Mouse (Mus musculus) midbrain, embryonic 10.5 days (tissue): ENCODE measurements around the gene 4930470P17Rik. TPM values are rescaled to one million over a fixed set of nuclear protein-coding genes. Genes with fewer than 3 reads are reported as not detected.
"Not testable (repeated sequence)": the region's sequence is repeated elsewhere in the genome, so short reads cannot be mapped to it uniquely, and the experiment has no call there.

Experiments used
- DNase-seq: peaks from one replicate; pipeline ENCODE4 v3.0.0-alpha.2; 2017; ENCODE audit warnings: low spot score
- H3K27ac ChIP-seq: fragments of 300-500 bp; sonication (generic); replicated peaks from 2 replicates; pipeline ENCODE4 v1.5.1; 2016; ENCODE audit warnings: mild to moderate bottlenecking
- H3K27me3 ChIP-seq: fragments of 300-500 bp; sonication (generic); 2 replicates; pipeline ENCODE4 v1.6.1; 2016; ENCODE audit warnings: low read depth, mild to moderate bottlenecking; ENCODE audit not compliant: poor library complexity, severe bottlenecking
- H3K36me3 ChIP-seq: fragments of 300-500 bp; sonication (generic); 2 replicates; pipeline ENCODE4 v1.6.1; 2016; ENCODE audit warnings: mild to moderate bottlenecking, moderate library complexity
- H3K4me1 ChIP-seq: fragments of 300-500 bp; sonication (generic); 2 replicates; pipeline ENCODE4 v1.6.1; 2016
- H3K4me3 ChIP-seq: fragments of 300-500 bp; sonication (generic); 2 replicates; pipeline ENCODE4 v1.5.1; 2016; ENCODE audit warnings: mild to moderate bottlenecking, moderate library complexity
- H3K9me3 ChIP-seq: fragments of 300-500 bp; sonication (generic); replicated peaks from 2 replicates; pipeline ENCODE4 v1.6.1; 2016; ENCODE audit warnings: mild to moderate bottlenecking
- WGBS: fragments of 180-500 bp; shearing (Covaris S2); methylation state at CpG from one replicate; pipeline ENCODE4 v1.1.7; 2016; 5-methylcytosine and 5-hydroxymethylcytosine counted together
- polyA plus RNA-seq: library from polyadenylated mRNA; unstranded; fragments of >200 nt; fragmentation: Nextera tagmentation; extraction: Ambion mirVana; gene quantifications from 2 replicates; pipeline ENCODE4 v1.2.1, GENCODE M21; 2016

Gene 4930470P17Rik
- not detected in 2 replicates for polyA plus RNA-seq

DNA sequence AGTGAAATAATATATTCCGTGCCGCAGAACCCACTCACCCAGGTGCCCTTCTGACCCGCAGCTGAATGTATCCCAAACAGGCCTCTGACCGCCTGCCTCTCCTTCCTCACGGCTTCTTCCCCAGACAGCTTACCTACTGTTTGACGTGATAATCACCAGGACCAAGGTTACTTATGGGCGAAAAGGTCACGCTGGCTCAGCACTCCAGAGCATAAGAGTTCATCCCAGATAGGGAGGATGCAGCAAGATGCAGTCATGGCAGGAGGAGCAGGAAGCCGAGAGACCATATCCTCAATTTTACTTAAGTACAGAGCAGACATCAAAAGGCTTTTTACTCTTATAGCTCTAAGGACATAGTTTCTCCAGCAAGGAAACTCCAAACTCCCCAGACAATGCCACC is at the start of gene 4930470P17Rik:
TSS of gene 4930470P17Rik (minus strand) at position 101 of the 400 bp plus-strand sequence.
- no peaks in the 10 kb centered on the region for H3K36me3 ChIP-seq
- WGBS = 84% methylated on average over 9 of the region's 9 CpGs
- no peak within 1 kb of the TSS for H3K27ac ChIP-seq
- H3K9me3 ChIP-seq = no peaks in the 10 kb centered on the region
- no peak for DNase-seq
- peaks cover 4% of the 10 kb centered on the region; the same call in 1 of the 2 replicates for H3K4me1 ChIP-seq
- no peaks in the 10 kb centered on the region for H3K27me3 ChIP-seq
- no peak within 1 kb of the TSS for H3K4me3 ChIP-seq

DNA sequence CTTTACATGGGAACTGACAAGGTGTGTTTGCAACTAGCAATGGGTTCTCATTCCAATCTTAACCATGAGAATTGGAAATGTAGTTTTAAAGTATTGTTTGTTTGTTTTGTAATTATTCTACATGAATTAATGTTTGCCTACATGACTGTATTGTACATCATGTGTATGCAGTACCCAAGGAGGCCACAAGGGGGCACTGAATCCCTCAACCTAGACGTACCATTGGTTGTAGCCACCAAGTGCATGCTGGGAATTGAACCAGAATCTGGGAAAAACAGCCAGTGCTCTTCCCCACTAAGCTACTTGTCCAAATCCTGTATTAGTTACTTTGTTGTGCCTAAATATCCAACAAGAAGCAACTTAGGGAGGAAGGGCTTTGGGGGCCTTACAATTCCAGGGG is 49.7 kb upstream of the 4930470P17Rik start:
- no peak for DNase-seq
- 86% methylated on average over 1 of the region's 1 CpGs for WGBS
- no peak overlapping the region for H3K27ac ChIP-seq
- H3K4me3 ChIP-seq = no peak overlapping the region
- H3K4me1 ChIP-seq = peaks cover 32% of the 10 kb centered on the region
- H3K27me3 ChIP-seq = no peaks in the 10 kb centered on the region
- peaks cover 4% of the 10 kb centered on the region; the same call in 1 of the 2 replicates for H3K9me3 ChIP-seq
- H3K36me3 ChIP-seq = no peaks in the 10 kb centered on the region

DNA sequence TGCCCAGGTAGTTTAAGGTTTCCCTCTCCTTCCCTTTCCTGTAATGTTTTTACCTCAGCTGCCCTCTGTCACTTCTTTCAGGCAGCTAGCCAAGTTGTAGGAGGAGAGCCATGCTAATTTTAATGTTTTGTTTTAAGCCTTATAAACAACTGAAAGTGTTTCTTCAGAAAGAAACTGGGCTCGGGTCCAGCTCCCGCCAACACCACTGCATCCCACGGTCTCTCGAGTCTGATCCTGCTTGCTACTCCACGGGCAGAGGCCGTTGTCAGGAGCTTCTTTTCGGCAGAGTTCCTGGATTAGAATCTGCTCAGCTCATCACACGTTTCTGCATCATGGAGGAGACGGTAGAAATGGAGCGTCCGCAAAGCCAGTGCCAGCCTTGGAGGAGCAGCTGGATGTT is 46.7 kb upstream of the 4930470P17Rik start:
- Histone ChIP-seq H3K4me1 (peaks cover 10% of the 10 kb centered on the region), H3K27me3 (no peaks in the 10 kb centered on the region), H3K4me3 (no peak overlapping the region), H3K9me3 (peaks cover 4% of the 10 kb centered on the region; the same call in 1 of the 2 replicates), H3K36me3 (no peaks in the 10 kb centered on the region), H3K27ac (no peak overlapping the region)
- DNase-seq = no peak
- WGBS = 94% methylated on average over 11 of the region's 11 CpGs

DNA sequence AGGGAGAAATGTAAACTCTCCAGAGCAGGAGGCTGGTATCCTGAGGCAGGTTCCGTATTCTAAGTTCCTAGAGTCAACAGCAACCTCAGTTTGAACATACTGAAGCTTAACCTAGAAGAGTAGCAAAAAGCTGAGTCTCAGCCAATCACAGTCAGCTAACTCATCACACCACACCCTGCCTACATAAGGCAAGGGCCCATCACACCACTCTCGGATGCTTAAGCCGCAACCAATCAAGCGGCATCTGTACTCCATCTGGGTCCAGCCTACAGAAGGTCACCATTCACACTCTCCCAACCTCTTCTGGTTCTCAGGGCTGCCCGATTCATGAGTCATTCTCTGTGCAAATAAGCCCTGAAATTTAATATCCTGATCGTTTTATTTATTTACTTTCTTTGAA is 44.4 kb upstream of the 4930470P17Rik start:
- Histone ChIP-seq H3K27me3 (no peaks in the 10 kb centered on the region), H3K4me3 (no peak overlapping the region), H3K4me1 (peaks cover 22% of the 10 kb centered on the region), H3K36me3 (no peaks in the 10 kb centered on the region), H3K27ac (no peak overlapping the region), H3K9me3 (no peaks in the 10 kb centered on the region)
- no peak for DNase-seq
- WGBS = 92% methylated on average over 6 of the region's 6 CpGs

DNA sequence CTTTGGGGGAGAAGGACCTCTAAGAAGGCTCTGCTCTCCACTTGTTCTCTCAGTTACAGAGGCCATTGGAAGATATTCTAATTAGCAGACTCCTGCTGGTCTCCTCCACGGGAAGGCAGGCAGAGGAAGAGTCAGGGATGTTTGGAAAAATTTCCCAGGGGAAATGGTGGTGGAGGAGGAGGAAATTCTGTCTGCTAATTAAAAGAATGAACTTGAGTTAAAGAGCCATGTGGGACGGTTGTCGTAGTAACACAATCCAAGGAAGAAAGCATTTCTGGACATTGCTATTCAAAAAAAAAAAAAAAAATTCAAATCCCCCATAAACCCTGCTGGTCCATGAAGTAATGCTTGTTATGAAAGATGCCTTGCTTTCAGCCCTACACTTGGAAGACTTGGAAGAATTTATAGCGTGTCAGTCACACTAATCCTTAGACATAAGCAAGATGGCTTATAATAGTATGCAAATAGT is 40.6 kb upstream of the 4930470P17Rik start:
- no peaks in the 10 kb centered on the region for H3K27me3 ChIP-seq
- no peak overlapping the region for H3K4me3 ChIP-seq
- peak; percentile 23 for DNase-seq
- H3K4me1 ChIP-seq = peaks cover 49% of the 10 kb centered on the region
- 38% methylated on average over 4 of the region's 4 CpGs for WGBS
- H3K27ac ChIP-seq = peak overlapping the region; percentile 77; the same call in 1 of the 2 replicates
- no peaks in the 10 kb centered on the region for H3K36me3 ChIP-seq
- H3K9me3 ChIP-seq = no peaks in the 10 kb centered on the region

DNA sequence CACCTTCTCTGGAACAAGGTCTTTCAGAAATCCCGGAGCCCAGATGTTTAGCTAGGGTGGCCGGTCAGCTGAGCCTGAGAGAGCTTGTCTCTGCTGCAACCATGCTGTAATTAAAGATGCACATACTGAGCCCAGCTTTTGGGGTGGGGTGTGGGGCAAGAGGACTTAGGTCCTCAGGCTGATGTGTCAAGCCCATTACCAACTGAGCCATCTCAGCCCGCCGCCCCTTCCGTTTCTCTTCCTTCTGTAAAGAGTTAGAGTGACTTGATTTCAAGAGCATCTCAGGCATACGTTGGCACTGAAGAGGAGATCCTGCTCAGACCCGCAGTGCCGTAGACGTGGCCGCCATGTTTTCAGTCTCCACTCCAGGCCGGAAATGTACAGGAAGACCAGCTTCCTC is 38.5 kb upstream of the 4930470P17Rik start:
- Histone ChIP-seq H3K9me3 (no peaks in the 10 kb centered on the region), H3K4me1 (peaks cover 53% of the 10 kb centered on the region), H3K36me3 (no peaks in the 10 kb centered on the region), H3K27ac (0 out of 2 replicates have a peak overlapping the region, but pooled peaks have one; percentile 13), H3K27me3 (no peaks in the 10 kb centered on the region), H3K4me3 (no peak overlapping the region)
- 87% methylated on average over 11 of the region's 11 CpGs for WGBS
- DNase-seq = no peak

DNA sequence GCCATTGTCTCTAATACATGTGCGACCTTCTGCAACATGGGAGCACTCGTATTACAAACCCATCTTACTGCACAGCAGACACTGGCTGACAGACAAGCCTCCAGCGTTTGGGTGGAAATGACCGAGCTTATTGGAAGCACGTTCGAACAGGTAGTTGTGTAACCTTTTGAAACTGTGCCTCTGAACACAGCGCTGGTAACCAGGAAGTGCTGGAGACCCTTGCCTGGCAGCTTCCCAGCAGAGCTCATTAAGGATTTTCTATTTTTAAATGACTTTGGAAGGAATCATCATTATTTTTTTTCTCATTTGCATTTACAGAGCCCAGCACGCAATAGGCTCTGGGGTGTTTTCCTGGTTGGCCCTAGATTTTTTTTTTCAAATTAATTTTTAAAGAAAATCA is 36.9 kb upstream of the 4930470P17Rik start:
- WGBS = 85% methylated on average over 8 of the region's 8 CpGs
- no peaks in the 10 kb centered on the region for H3K27me3 ChIP-seq
- peaks cover 53% of the 10 kb centered on the region for H3K4me1 ChIP-seq
- H3K27ac ChIP-seq = no peak overlapping the region
- no peaks in the 10 kb centered on the region for H3K36me3 ChIP-seq
- no peak for DNase-seq
- no peaks in the 10 kb centered on the region for H3K9me3 ChIP-seq
- no peak overlapping the region for H3K4me3 ChIP-seq

DNA sequence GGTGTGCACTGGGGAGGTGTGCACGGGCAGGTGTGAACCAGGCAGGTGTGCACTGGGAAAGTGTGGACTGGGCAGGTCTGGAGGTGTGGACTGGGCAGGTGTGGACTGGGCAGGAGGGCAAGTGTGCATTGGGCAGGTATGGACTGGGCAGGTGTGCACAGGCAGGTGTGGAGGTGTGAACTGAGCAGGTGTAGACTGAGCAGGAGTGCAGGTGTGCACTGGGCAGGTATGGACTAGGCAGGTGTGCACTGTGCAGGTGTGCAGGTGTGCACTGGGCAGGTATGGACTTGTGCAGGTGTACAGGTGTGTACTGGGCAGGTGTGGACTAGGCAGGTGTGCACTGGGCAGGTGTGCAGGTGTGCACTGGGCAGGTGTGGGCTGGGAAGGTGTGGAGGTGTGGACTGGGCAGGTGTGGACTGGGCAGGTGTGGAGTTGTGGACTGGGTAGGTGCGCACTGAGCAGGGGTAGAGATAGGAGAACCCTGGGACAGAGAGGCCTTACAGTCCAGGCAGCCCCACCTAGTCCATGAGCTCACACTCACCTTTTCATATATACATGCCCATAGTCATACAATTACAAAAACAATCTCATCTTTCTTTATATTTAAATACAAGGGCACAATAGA is 31.3 kb upstream of the 4930470P17Rik start:
- peaks cover 6% of the 10 kb centered on the region for H3K4me1 ChIP-seq
- no peaks in the 10 kb centered on the region for H3K27me3 ChIP-seq
- no peak overlapping the region for H3K4me3 ChIP-seq
- DNase-seq = no peak
- H3K36me3 ChIP-seq = no peaks in the 10 kb centered on the region
- H3K9me3 ChIP-seq = no peaks in the 10 kb centered on the region
- 96% methylated on average over 2 of the region's 2 CpGs for WGBS
- no peak overlapping the region for H3K27ac ChIP-seq

DNA sequence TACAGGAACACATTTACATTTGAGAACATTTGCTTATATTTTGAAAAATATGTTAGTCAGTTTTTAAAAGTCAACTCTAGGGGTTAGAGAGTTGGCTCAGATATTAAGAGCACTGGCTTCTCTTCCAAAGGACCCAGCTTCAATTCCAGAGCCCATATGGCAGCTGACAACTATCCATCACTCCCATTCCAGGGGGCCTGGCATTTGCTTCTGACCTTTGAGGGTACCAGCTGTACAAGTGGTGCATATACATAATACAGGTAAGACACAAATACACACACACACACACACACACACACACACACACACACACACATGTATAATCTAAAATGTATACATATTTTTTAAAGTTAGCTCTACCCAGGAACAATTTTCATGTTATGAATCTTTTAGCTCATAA is 30.6 kb upstream of the 4930470P17Rik start:
- Histone ChIP-seq H3K27me3 (no peaks in the 10 kb centered on the region), H3K36me3 (no peaks in the 10 kb centered on the region), H3K4me3 (no peak overlapping the region), H3K4me1 (peaks cover 4% of the 10 kb centered on the region; the same call in 1 of the 2 replicates), H3K9me3 (no peaks in the 10 kb centered on the region), H3K27ac (no peak overlapping the region)
- DNase-seq = no peak

DNA sequence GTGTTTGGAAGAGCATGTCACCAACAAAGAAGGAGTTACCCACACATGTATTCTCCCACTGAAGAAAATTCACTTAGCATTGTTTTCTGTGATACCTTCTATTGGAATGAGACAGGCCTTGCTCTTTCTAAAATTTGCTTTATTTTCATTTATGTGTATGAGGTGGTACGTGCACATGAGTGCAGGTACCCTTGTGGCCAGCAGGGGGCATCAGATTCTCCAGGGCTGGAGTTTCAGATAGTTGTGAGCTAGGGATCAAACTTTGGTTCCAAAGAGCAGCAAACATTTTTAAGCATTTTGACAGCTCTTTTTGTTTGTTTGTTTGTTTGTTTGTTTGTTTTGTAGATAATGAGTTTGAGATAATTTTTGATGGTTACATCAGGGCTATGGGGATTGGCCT is 29.6 kb upstream of the 4930470P17Rik start:
- Histone ChIP-seq H3K4me1 (no peaks in the 10 kb centered on the region), H3K36me3 (no peaks in the 10 kb centered on the region), H3K27ac (no peak overlapping the region), H3K4me3 (no peak overlapping the region), H3K27me3 (no peaks in the 10 kb centered on the region), H3K9me3 (no peaks in the 10 kb centered on the region)
- WGBS = 94% methylated on average over 1 of the region's 1 CpGs
- no peak for DNase-seq

DNA sequence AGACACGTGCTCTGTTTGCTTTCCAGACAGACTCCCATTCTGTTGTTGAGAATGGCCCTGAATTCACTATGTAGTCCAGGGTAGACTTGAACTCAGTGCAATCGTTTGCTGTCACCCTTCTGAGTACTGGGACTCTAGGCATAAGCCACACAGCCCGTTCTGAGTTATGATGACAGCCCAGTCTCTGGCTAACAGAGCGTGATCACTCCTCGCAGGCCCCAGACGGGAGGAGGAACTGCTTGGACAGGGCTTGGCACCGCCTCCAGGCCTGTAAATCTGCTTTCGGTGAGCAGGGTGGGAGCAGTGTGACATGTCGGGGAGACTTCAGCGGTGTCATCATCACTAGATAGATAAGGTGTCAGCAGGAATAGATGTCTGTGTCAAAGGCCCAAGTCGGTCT is 28.7 kb upstream of the 4930470P17Rik start:
- H3K27me3 ChIP-seq = no peaks in the 10 kb centered on the region
- no peak overlapping the region for H3K4me3 ChIP-seq
- H3K27ac ChIP-seq = no peak overlapping the region
- no peaks in the 10 kb centered on the region for H3K9me3 ChIP-seq
- WGBS = 90% methylated on average over 11 of the region's 11 CpGs
- DNase-seq = no peak
- H3K4me1 ChIP-seq = no peaks in the 10 kb centered on the region
- H3K36me3 ChIP-seq = no peaks in the 10 kb centered on the region

DNA sequence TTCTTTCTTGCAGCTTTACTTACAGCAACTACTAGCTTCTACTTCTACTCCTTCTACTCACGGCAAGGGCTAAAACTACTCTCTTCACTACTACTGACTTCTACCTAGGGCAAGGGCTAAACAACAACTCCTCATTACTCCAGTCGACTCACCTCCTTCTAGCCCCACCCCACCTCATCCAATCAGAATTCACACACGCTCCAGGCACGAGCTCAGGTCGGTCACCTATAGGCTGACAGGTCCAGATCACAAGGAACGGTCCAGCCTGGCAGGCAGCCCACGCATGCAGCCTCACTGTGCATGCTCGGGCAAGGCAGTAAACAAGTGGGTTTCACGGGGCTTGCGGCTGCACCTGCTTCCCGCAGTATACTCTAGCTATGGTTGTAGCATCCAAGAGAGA is 26.2 kb upstream of the 4930470P17Rik start:
- not testable (repeated sequence) for H3K27ac ChIP-seq, H3K36me3 ChIP-seq, H3K4me3 ChIP-seq, DNase-seq, H3K4me1 ChIP-seq, H3K27me3 ChIP-seq, H3K9me3 ChIP-seq
- WGBS = 92% methylated on average over 11 of the region's 11 CpGs

DNA sequence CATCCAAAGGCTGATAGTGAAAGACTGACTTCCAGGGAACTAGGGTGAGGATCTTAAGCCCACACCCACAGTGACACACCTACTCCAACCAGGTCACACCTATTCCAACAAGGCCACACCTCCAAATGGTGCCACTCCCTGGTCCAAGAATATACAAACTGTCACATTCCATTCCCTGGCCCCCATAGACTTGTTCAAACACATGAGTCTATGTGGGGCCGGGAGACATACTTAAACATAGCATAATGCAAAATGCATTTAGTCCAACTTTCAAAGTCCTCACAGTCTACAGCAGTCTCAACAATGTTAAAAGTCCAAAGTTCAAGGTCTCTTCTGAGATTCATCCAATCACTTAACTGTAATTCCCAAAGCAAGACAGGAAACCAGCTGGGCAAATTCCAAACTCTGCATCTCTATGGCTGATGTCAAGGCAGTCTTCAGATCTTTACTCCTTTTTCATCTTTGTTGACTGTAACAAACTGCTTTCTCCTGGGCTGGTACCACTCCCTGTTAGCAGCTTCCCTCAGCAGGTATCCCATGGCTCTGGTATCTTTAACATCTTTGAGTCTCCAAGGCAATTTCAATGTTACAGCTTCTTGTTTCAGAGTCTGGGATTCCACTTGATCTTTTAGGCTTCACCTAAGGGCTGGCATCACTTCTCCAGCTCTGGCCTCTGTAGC is 22.5 kb upstream of the 4930470P17Rik start:
- DNase-seq, H3K9me3 ChIP-seq, H3K36me3 ChIP-seq, H3K4me1 ChIP-seq, H3K4me3 ChIP-seq, H3K27ac ChIP-seq, H3K27me3 ChIP-seq: not testable (repeated sequence)
- 88% methylated on average over 1 of the region's 1 CpGs for WGBS
